8 mouse cellular contexts compared by ENCODE assay signal in the genomic region with DNA sequence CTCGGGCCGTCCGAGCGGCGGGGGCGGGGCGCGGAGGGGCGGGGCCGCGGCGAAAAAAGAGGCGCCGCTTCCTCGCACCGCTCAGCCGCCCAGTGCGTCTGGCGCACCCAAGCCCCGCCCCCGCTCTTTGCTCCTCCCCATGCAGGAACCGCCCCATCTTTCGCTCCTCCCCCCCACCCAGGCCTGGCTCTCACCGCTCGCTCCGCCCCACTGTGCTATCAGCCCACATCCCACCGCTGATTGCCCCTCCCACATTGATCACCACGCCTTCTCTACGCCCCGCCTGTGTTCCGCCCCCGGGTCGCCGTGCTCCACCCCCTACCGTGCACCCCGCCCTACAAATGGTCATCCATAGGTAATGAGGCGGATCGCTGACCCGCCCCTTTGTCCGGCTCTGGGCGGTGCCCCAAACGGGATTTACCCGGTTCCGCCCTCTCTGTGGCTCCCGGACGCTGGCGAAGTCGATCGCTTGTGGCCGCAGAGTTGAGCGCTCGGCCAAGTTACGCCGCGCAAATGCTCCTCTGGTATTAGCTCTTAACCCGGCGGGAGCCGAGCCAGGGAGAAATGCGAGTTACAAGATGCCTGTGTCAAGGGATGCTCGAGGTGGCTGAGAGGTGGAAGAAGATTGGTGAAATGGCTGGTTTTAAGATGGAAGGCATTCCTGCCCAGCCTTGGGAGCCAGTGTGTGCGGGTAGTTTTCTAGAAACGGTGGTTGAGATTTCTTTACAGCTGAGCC. TPM values are rescaled to one million over a fixed set of nuclear protein-coding genes. Genes with fewer than 3 reads are reported as not detected.
DNase-seq lines count a peak whose midpoint lies in the region; ATAC-seq and TF ChIP-seq lines count a peak whose summit lies in the region.

No protein-coding gene starts in this region.

- peak; percentile 97 for DNase-seq in c-Kit-positive CD71-positive TER-119-positive erythroid progenitor cells, embryonic 14.5 days (ENCODE audit: low spot score)
- DNase-seq in heart, postnatal 10 days: peak; percentile 97
- peak; percentile 97 for DNase-seq in layer of hippocampus, adult 11-12 months (ENCODE audit: low spot score)
- peak; percentile 98 for DNase-seq in lung, adult 18-20 months
- peak; percentile 97 for DNase-seq in testis, postnatal 14 days (ENCODE audit: low spot score)

- intact Hi-C loops in heart, postnatal 10 days (cut with DNase I): no loop called here

- under 1% methylated on average over 53 of the region's 62 CpGs for WGBS in forebrain, embryonic 12.5 days
- WGBS in neural tube, embryonic 15.5 days: under 1% methylated on average over 52 of the region's 62 CpGs

- peak; percentile 95 for ATAC-seq in forebrain, embryonic 12.5 days (ENCODE audit: low FRiP score)
- ATAC-seq in neural tube, embryonic 15.5 days (ENCODE audit: low FRiP score): peak; percentile 96

- peak overlapping the region; percentile 93 for H3K9ac ChIP-seq in forebrain, embryonic 12.5 days
- peak overlapping the region; percentile 71 for H3K9ac ChIP-seq in neural tube, embryonic 15.5 days (replicated peaks)

- no peak for TF ChIP-seq CTCF in E14TG2a.4 (conservative IDR thresholded peaks at IDR 0.05; ENCODE audit: low read length)

- peaks cover 67% of the 10 kb centered on the region for H3K4me1 ChIP-seq in E14TG2a.4 (replicated peaks; ENCODE audit: low read depth, low read length)
- peaks cover 40% of the 10 kb centered on the region for H3K4me1 ChIP-seq in forebrain, embryonic 12.5 days
- peaks cover 36% of the 10 kb centered on the region for H3K4me1 ChIP-seq in neural tube, embryonic 15.5 days

- no peaks in the 10 kb centered on the region for H3K9me3 ChIP-seq in E14TG2a.4 (ENCODE audit: low read length)
- no peaks in the 10 kb centered on the region for H3K9me3 ChIP-seq in forebrain, embryonic 12.5 days
- no peaks in the 10 kb centered on the region for H3K9me3 ChIP-seq in neural tube, embryonic 15.5 days (replicated peaks)

- no peaks in the 10 kb centered on the region for H3K36me3 ChIP-seq in E14TG2a.4 (ENCODE audit: insufficient read depth, low read length)
- no peaks in the 10 kb centered on the region for H3K36me3 ChIP-seq in forebrain, embryonic 12.5 days (replicated peaks)
- no peaks in the 10 kb centered on the region for H3K36me3 ChIP-seq in neural tube, embryonic 15.5 days

- peak overlapping the region; percentile 84 for H3K27ac ChIP-seq in forebrain, embryonic 12.5 days
- peak overlapping the region; percentile 89 for H3K27ac ChIP-seq in neural tube, embryonic 15.5 days (replicated peaks)

- peak overlapping the region; percentile 85 for H3K4me2 ChIP-seq in forebrain, embryonic 12.5 days
- peak overlapping the region; percentile 88 for H3K4me2 ChIP-seq in neural tube, embryonic 15.5 days

- H3K4me3 ChIP-seq in E14TG2a.4 (replicated peaks; ENCODE audit: low read length): peak overlapping the region; percentile 98
- peak overlapping the region; percentile 89 for H3K4me3 ChIP-seq in forebrain, embryonic 12.5 days (replicated peaks)
- peak overlapping the region; percentile 73 for H3K4me3 ChIP-seq in neural tube, embryonic 15.5 days (replicated peaks)

- H3K27me3 ChIP-seq in E14TG2a.4 (ENCODE audit: insufficient read depth, low read length): no peaks in the 10 kb centered on the region
- H3K27me3 ChIP-seq in forebrain, embryonic 12.5 days: no peaks in the 10 kb centered on the region
- no peaks in the 10 kb centered on the region for H3K27me3 ChIP-seq in neural tube, embryonic 15.5 days (replicated peaks)

RNA-seq across cellular contexts. Expression of a gene that starts 0.4 kb away (rescaled TPM):
- polyA plus RNA-seq in forebrain, embryonic 12.5 days (2016; fragmentation: Nextera tagmentation; extraction: Ambion mirVana): 82.6 and 90.6 TPM in 2 replicates
- total RNA-seq in heart, postnatal 10 days (2021): 10 to 100 TPM; 28.1 to 30.4 TPM
- polyA plus RNA-seq in neural tube, embryonic 15.5 days (2015; fragmentation: Nextera tagmentation; extraction: Ambion mirVana): 45.5 and 53.0 TPM in 2 replicates

RNA-seq across cellular contexts. Expression of a gene that starts 46.6 kb away (rescaled TPM):
- 50.5 and 54.0 TPM in 2 replicates for polyA plus RNA-seq in forebrain, embryonic 12.5 days (2016; fragmentation: Nextera tagmentation; extraction: Ambion mirVana)
- 10 to 100 TPM; 16.1 to 32.2 TPM for total RNA-seq in heart, postnatal 10 days (2021)
- 93.2 and 96.7 TPM in 2 replicates for polyA plus RNA-seq in neural tube, embryonic 15.5 days (2015; fragmentation: Nextera tagmentation; extraction: Ambion mirVana)

Comparison
In these comparisons a context has a peak if more than half of its experiments do, and no peak if none do; other contexts are left out.
1. Peak in every context shown above with its lines: DNase-seq, ATAC-seq, H3K4me3 ChIP-seq and H3K27ac ChIP-seq.